Mouse (Mus musculus) heart, postnatal 0 days (tissue): ENCODE results near the gene Slit2. TPM values are rescaled to one million over a fixed set of nuclear protein-coding genes. Genes with fewer than 3 reads are reported as not detected.

Experiments
- ATAC-seq: fragments of 200-750 bp; cut with Nextera tagmentation; 2 replicates; pipeline ENCODE4 v1.8.0; 2017; ENCODE audit warnings: low read depth, moderate number of reproducible peaks, moderate library complexity; ENCODE audit not compliant: insufficient read depth
- DNase-seq: peaks from one replicate; pipeline ENCODE4 v3.0.0-alpha.2; 2016; ENCODE audit warnings: low spot score
- H3K27ac ChIP-seq: fragments of 300-500 bp; sonication (generic); 2 replicates; pipeline ENCODE4 v1.5.1; 2014; ENCODE audit warnings: low read depth, mild to moderate bottlenecking
- H3K27me3 ChIP-seq: fragments of 300-500 bp; sonication (generic); 2 replicates; pipeline ENCODE4 v1.6.1; 2014; ENCODE audit warnings: low read length, mixed read lengths; ENCODE audit not compliant: control insufficient read depth, insufficient read depth
- H3K36me3 ChIP-seq: fragments of 300-500 bp; sonication (generic); replicated peaks from 2 replicates; pipeline ENCODE4 v1.6.1; 2014; ENCODE audit warnings: low read length, mixed read lengths; ENCODE audit not compliant: control insufficient read depth, insufficient read depth
- H3K4me1 ChIP-seq: fragments of 300-500 bp; sonication (generic); 2 replicates; pipeline ENCODE4 v1.6.1; 2014; ENCODE audit warnings: antibody characterized with exemption; ENCODE audit not compliant: control insufficient read depth, insufficient read depth
- H3K4me2 ChIP-seq: fragments of 300-500 bp; sonication (generic); 2 replicates; pipeline ENCODE4 v1.6.1; 2014; ENCODE audit warnings: low read depth, mild to moderate bottlenecking, low read length, moderate library complexity
- H3K4me3 ChIP-seq: fragments of 300-500 bp; sonication (generic); 2 replicates; pipeline ENCODE4 v1.5.1; 2014; ENCODE audit warnings: low read depth, low read length
- H3K9ac ChIP-seq: fragments of 300-500 bp; sonication (generic); replicated peaks from 2 replicates; pipeline ENCODE4 v1.6.1; 2014; ENCODE audit warnings: low read depth, low read length, mixed read lengths
- H3K9me3 ChIP-seq: fragments of 300-500 bp; sonication (generic); replicated peaks from 2 replicates; pipeline ENCODE4 v1.6.1; 2016; ENCODE audit warnings: low read length; ENCODE audit not compliant: control insufficient read depth
- CTCF ChIP-seq: IDR thresholded peaks from 2 replicates; pipeline ENCODE4 v1.5.1; 2016; ENCODE audit warnings: antibody characterized with exemption, control low read depth, low read depth
- EP300 ChIP-seq: IDR thresholded peaks from 2 replicates; pipeline ENCODE4 v1.6.1; 2016; ENCODE audit warnings: antibody characterized with exemption, low read depth
- whole genome bisulfite sequencing: fragments of 180-500 bp; shearing (Covaris S2); extraction: QIAGEN DNeasy Blood & Tissue Kit; methylation state at CpG from one replicate; pipeline ENCODE4 v1.1.7; 2014; 5-methylcytosine and 5-hydroxymethylcytosine counted together
- polyA plus RNA-seq: library from polyadenylated mRNA; unstranded; fragments of >200 nt; fragmentation: Nextera tagmentation; extraction: Ambion mirVana; gene quantifications from 2 replicates; pipeline ENCODE4 v1.2.1, GENCODE M21; 2015
- total RNA-seq: library from RNA; depleted of rRNA; stranded (reverse); fragments of >200 nt; gene quantifications from 2 replicates; pipeline ENCODE4 v1.2.3, GENCODE M21; 2014; ENCODE audit warnings: low replicate concordance

Slit2 gene
- total and polyA plus RNA-seq, 2 experiments from 2014 or later = 4.9 to 17.6 TPM

DNA sequence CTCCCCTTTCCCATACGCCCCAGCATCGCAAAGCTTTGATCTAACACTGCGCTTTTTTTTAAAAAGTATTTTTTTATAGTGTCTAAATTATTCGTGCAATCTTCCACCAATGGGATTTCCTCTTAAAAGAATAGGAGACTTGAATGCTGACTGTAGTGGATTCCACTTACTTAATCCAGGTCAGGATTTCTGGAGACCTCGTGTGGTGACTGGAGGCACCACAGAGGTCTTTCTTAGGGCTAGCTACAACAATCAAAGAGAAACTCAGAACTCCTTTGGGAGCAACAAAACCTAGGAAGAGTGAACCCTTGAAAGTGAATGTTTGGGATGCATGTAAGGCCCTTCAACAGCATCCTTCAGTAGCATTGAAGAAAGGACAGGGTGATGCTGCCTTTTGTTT, 2.5 kb upstream of the Slit2 start:
- Histone ChIP-seq H3K9me3 (no peaks in the 10 kb centered on the region), H3K9ac (no peak overlapping the region), H3K27ac (no peak overlapping the region), H3K4me2 (no peak overlapping the region), H3K36me3 (no peaks in the 10 kb centered on the region), H3K27me3 (peaks cover 17% of the 10 kb centered on the region), H3K4me1 (0 out of 2 replicates have a peak, but pooled peaks cover 14% of the 10 kb centered on the region), H3K4me3 (no peak overlapping the region)
- 28% methylated on average over 5 of the region's 5 CpGs for WGBS
- DNase-seq (no peak), ATAC-seq (no peak)
- no peak for TF ChIP-seq EP300
- TF ChIP-seq CTCF = peak; percentile 25; the same call in 1 of the 2 replicates

DNA sequence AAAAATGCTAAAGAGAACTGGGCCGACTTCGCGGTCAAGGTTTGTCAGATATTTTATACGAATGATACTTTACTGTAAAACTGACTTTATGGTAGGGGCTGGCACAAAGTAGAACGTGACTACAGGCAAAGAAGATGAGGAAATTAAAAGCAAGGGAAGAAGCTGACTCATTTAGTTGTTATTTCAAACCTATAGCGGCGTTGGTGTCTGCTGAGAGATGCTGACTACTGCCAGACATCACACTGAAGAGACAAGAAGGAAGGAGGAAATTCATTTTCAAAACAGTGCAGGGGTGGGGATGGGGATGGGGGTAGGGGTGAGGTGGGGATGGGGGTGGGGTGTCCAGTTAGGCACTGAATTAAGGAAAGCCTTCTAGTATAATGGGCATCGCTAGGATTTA, 987 bp upstream of the Slit2 start:
- Histone ChIP-seq H3K36me3 (no peaks in the 10 kb centered on the region), H3K9ac (no peak overlapping the region), H3K27ac (no peak overlapping the region), H3K4me1 (0 out of 2 replicates have a peak, but pooled peaks cover 18% of the 10 kb centered on the region), H3K27me3 (peaks cover 28% of the 10 kb centered on the region), H3K4me3 (no peak overlapping the region), H3K9me3 (no peaks in the 10 kb centered on the region), H3K4me2 (peak overlapping the region; percentile 93; the same call in 1 of the 2 replicates)
- ATAC-seq = no peak
- DNase-seq = no peak
- 58% methylated on average over 8 of the region's 8 CpGs for WGBS
- TF ChIP-seq CTCF (no peak), EP300 (no peak)

DNA sequence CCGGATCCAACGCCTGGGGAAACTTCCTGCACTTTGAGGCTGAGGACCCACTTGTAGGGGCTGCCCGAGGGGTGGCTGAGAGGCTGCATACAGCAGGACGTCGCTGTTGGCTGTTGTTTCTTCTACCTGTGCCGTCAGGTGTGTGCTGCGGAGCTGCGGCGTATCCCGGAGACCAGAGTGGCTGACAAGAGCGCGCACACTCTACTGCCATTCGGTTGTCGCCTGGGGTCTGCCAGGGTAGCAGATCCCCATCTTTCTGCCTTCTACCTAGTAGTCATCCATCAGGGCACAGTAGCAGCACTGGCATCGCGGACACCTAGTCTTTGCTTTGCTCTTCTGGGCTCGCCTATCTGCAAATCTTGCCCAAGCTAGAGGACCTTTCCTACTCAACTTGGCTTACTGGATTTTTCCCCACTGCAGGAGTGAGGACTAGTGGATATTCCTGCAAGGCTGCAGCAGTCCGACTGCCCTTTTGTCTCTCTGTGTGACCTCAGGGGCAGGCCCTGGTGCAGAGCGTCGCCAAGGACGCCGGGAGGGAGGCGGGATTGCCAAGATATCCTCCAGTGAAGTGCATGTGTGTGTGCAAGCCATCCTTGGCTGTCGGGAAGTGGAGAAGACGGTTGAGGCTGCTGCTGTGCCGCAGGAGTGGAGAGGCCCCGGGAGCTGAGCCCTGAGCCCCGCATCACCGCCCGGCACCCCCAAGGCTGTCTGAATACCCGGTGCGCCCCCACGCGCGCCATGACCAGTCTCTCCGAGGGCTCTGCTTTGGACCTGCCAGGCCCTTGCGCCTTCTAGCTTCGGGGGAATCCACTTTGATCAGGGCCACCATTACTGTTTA, 1.0 kb downstream of the Slit2 start:
- H3K9me3 ChIP-seq = no peaks in the 10 kb centered on the region
- H3K4me3 ChIP-seq = peak overlapping the region; percentile 67
- H3K9ac ChIP-seq = peak overlapping the region; percentile 64; the same call in 1 of the 2 replicates
- no peaks in the 10 kb centered on the region for H3K36me3 ChIP-seq
- no peak for TF ChIP-seq CTCF
- TF ChIP-seq EP300 = no peak
- H3K4me2 ChIP-seq = peak overlapping the region; percentile 93
- DNase-seq = no peak
- ATAC-seq = peak; percentile 15
- no peak overlapping the region for H3K27ac ChIP-seq
- H3K4me1 ChIP-seq = 0 out of 2 replicates have a peak, but pooled peaks cover 18% of the 10 kb centered on the region
- 3% methylated on average over 38 of the region's 38 CpGs for WGBS
- H3K27me3 ChIP-seq = peaks cover 28% of the 10 kb centered on the region

DNA sequence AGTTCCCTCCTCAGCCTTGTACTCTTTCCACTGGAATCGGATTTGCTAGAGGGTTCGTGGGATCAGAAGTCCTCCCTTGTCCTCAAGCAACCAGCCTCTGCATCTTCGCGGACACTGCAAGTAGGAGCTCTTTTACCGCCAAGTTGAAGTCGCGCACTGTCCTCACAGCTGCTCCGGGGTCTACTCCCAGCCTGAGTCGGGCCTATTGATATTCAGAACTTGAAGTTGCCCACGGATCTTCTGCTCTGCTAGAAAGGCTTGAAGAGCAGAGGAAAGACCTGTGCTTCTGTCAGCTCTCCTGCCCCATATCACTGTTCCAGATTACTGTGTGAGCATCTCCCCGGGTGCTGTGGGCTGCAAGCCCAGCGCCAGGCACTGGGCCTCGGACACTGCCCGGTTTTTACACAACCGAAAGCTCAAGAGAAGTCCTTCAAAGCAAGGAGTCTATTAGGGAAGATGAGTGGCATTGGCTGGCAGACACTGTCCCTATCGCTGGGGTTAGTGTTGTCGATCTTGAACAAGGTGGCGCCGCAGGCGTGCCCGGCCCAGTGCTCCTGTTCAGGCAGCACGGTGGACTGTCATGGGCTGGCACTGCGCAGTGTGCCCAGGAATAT, 1.8 kb downstream of the Slit2 start:
- peak overlapping the region; percentile 93 for H3K4me2 ChIP-seq
- H3K4me1 ChIP-seq = 0 out of 2 replicates have a peak, but pooled peaks cover 18% of the 10 kb centered on the region
- TF ChIP-seq CTCF (no peak), EP300 (no peak)
- ATAC-seq (no peak), DNase-seq (no peak)
- H3K9me3 ChIP-seq = no peaks in the 10 kb centered on the region
- WGBS = 3% methylated on average over 23 of the region's 23 CpGs
- H3K27ac ChIP-seq = no peak overlapping the region
- peak overlapping the region; percentile 67 for H3K4me3 ChIP-seq
- H3K36me3 ChIP-seq = no peaks in the 10 kb centered on the region
- peak overlapping the region; percentile 21; the same call in 1 of the 2 replicates for H3K9ac ChIP-seq
- peaks cover 28% of the 10 kb centered on the region for H3K27me3 ChIP-seq

DNA sequence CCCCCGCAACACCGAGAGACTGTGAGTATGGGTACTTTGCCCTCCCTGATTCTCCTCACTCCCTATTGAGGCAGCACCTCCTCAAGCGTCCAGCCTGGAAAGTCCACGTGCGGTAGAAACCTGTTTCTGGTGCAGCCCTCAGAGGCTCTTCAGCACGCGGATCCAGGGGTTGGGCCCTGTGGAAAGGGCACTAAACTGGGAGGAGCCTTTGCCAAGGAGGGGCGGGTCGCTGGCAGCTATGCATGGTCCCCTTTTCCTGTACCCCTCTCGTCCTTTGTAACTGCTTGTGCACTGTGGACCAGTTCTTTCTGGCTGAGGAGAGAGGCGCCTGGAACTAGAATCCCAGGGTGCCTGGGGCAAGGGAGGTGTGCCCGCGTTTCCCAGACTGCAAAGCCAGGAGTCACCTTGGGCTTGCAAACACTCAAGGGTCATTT, 2.3 kb downstream of the Slit2 start:
- 0 out of 2 replicates have a peak, but pooled peaks cover 18% of the 10 kb centered on the region for H3K4me1 ChIP-seq
- peak overlapping the region; percentile 21; the same call in 1 of the 2 replicates for H3K9ac ChIP-seq
- ATAC-seq (peak; percentile 21; the same call in 1 of the 2 replicates), DNase-seq (no peak)
- TF ChIP-seq EP300 (no peak), CTCF (no peak)
- no peaks in the 10 kb centered on the region for H3K36me3 ChIP-seq
- H3K9me3 ChIP-seq = no peaks in the 10 kb centered on the region
- H3K4me3 ChIP-seq = peak overlapping the region; percentile 67
- H3K4me2 ChIP-seq = peak overlapping the region; percentile 93
- H3K27me3 ChIP-seq = peaks cover 28% of the 10 kb centered on the region
- 1% methylated on average over 13 of the region's 13 CpGs for WGBS
- H3K27ac ChIP-seq = no peak overlapping the region
